Mouse (Mus musculus) naive thymus-derived CD4-positive, alpha-beta T cell, adult 2 months (primary cell): ENCODE results near the gene Wasf3.

Experiments used
- DNase-seq: peaks from one replicate; pipeline ENCODE4 v3.0.0-alpha.2; 2011; ENCODE audit warnings: low read depth

Wasf3 gene

DNA sequence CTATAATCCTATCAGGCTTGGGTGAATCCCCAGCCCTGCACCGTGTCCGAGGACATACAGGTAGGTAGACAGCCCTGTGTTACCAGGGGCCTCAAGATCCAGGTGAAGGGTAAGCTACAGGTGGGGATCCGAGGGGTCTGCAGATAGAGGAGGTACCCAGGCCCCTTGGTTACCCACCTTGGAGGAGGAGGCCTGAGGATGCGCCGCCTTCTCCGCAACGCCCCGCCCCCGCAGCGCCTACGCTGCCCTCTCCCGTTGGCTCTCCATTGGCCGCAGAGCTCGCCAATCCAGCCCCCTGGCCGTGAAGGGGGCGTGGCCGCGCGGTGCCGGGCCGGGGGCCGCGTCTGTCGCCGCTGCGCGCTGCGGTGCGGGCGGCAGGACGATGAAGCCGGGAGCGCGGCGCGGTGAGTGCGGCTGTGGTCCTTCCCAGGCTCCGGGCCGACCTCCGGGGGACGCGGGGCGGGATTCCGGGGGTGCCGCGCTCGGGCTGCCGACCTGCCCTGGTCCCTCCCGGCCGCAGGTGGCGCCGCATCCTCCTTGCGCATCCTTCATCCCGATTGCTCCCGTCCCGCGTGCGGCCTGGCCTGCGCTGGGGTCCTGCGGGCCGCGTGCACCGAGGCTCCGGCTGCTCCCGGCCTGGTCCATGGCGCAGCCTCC lies at the start of gene Wasf3:
Gene Wasf3 (plus strand): TSS at position 51 of the 657 bp plus-strand sequence.
- no peak for DNase-seq

GRCm38 (mm10) chr5:146338064-146338463 lies 46.7 kb upstream of the Wasf3 start:
- no peak for DNase-seq

- DNase-seq, result no peak
These were observed 44.7 kb upstream of the Wasf3 start for GRCm38 (mm10) chr5:146340037-146340436.

GRCm38 (mm10) chr5:146344911-146345686 lies 39.7 kb upstream of the Wasf3 start:
- no peak for DNase-seq

DNA sequence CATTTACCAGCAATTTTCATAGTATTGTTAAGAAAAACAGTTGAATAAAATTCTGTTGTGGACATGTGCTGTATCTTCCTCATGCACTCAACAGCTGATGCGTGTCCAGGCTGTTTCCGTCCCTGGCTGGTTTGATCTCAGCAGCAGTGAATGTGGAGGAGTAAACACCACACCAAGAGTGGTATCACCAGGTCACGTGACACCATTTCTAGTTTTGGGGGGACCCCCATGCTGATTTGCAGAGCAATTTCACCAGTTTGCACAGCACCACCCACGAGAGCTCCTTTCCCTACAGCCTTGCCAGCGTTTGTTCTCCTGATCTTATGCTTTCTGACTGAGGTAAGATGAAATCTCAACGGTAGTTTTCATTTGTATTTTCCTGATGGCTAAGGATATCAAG lies 37.7 kb upstream of the Wasf3 start:
- no peak for DNase-seq

GRCm38 (mm10) chr5:146349183-146349582 lies 35.6 kb upstream of the Wasf3 start:
- DNase-seq, result no peak

DNA sequence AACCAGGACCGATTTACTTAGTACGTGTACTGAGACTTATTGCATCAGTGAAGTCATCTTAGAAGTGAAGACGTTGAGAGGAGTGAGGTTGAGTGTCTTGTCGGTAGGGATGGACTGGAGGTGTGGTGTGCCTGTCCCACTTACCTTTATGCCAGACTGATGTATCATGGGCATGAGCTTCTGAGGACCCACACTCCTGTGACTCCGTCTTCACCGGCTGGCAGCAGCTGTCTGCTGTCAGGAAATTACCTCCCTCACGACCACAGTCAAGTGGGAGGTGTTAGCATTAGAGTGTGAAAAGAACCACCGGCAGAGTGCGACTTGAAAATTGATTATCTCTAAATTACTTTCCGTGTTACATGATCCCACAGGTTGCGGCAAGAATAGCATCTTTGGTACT lies 34.0 kb upstream of the Wasf3 start:
- no peak for DNase-seq

DNA sequence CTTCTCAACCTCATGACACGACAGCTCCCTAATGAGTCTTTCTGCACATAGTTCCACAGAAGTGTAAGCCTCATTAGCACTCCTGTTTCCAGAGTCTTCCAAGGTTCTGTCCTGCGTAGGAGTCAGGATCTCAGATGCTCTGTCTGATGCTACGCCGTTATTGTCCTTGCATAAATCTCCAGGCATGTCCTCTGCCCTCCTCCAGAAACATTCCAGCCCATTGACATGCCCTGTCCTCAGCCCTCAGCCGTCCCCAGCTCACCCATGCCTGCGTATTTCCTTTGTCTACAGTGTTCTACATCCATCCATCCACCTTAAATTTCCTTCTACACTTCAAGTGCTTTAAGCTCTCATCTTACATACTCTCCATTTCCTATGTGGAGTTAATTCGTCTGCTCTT lies 32.8 kb upstream of the Wasf3 start:
- no peak for DNase-seq

- DNase-seq, result no peak
These were observed 24.4 kb upstream of the Wasf3 start for GRCm38 (mm10) chr5:146360386-146360785.

DNA sequence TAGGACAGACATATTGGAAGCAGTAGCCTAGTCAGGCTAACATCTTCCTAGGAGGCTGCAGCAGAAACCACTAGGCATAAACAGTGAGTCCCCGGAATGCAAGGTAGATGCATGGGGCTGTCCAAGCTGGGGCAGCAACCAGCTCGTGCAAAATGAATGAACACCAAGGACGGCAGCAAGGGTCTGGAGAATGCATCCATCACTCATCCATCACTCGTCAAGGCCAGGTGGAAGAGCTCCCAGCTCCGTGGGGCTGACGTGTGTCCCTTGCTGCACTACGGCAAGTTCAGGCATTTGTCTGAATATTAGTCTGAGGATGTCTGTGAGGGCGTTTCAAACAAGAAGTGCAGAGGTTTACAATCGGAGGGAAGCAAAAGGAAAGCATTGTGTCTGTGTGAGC lies 22.1 kb upstream of the Wasf3 start:
- no peak for DNase-seq

DNA sequence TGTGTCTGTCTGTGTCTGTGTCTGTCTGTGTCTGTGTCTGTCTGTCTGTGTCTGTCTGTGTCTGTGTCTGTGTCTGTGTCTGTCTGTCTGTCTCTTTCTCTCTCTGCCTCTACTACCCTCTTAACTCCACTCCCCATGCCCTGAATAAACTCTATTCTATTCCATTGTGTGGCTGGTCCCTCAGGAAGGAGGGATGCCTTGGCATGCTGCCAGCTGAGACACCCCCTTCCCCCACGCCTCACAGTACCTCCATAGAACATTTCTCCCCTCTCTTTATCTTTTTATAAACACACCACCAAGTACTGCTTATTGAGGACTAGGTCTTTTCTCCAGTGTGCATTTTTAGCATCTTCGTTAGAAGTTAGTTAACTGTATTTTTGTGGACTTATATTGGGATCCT lies 16.4 kb upstream of the Wasf3 start:
- no peak for DNase-seq

DNA sequence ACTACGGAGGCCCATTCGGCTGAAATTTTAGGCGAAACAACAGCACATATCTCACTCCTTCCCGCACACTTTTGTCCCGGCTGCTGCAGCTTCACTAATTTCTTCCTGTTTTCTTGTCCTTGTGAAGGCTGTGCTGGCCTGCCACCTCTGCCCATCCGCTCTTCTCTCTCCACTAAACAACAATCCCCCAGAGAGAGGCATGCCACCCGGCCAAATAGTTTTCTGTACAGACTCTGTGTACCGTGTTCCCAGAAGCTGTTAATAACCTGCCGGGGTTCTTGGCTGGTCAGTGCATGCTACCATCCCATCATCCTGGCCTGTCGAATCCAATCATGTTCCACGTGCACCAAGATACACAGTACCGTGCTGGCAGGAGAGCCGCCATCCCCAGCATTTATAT lies 15.8 kb upstream of the Wasf3 start:
- DNase-seq, result no peak

DNA sequence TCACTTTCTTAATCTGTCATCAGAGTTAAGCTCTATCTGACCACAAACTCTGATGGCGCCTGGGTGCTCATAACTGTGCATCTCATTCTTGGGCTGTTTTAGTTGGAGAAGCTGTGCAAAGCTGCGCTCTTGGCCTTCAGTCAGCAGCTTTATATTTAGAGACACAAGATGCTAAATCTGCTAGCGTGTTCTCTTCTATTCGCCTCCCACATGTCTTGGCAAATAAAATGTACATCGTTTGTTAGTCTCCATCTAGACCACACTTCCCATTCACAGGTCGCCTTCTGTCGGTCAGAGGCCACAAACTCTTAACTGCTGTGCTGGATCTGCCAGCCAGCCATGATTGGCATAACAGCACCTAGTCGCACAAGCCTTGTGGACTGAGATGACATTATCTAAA lies 14.0 kb upstream of the Wasf3 start:
- DNase-seq, result no peak

DNA sequence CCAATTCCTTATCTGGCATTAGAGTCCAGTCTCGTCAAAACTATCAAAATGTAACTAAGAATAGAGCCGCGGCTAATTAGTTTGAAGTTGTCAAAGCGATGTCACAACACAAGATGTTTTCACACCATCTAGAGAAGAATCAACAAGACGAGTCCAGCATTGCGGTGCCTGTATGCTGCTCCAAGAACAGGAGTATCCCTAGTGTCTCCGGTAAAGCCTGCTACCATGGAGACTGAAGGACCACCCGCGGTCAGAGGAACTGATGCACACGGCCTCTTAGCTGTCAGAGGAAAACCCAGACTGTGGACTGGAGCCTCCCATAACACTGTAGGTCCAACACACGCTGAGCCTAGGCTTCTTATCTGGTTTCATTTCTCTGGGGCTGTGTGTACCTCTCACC lies 11.5 kb upstream of the Wasf3 start:
- no peak for DNase-seq

GRCm38 (mm10) chr5:146376601-146377000 lies 8.2 kb upstream of the Wasf3 start:
- no peak for DNase-seq

DNA sequence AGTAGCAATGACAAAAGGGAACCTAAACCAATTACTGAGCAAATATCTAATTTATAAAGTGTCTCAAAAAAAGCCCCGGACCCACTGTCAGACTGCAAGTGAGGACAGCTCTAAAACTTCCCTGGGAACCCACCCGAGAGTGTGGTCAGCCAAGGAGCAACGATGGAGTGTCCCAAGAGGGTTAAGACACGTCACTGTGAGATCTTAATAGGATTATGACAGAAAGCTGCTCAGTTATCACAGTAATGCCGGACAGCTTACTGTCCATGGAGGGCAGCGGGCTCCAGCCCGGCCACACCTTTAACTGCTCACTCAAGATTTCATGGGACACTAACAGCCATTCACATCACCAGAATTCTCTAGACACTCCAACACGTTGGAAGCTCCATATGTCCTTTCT lies 4.7 kb upstream of the Wasf3 start:
- no peak for DNase-seq

DNA sequence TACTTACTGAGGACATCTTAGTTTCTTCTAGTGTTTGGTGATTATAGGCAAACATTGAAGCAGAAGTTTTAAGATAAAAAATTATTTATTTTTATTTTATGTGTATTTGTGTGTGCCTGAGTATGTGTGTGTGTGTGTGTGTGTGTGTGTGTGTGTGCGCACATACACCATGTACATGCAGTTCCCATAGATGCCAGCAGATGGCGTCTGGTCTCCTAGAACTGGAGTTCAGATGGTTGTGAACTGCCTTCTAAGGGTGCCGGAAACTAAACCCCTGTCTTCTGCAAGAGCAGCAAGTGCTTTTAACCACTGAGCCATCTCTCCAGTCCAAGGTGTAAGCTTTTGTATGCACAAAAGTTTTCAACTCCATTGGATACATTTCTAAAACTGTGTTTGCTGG lies 2.5 kb upstream of the Wasf3 start:
- DNase-seq, result no peak

GRCm38 (mm10) chr5:146383401-146383800 lies 1.4 kb upstream of the Wasf3 start:
- DNase-seq, result no peak

GRCm38 (mm10) chr5:146385989-146386388 lies 1.2 kb downstream of the Wasf3 start:
- no peak for DNase-seq

DNA sequence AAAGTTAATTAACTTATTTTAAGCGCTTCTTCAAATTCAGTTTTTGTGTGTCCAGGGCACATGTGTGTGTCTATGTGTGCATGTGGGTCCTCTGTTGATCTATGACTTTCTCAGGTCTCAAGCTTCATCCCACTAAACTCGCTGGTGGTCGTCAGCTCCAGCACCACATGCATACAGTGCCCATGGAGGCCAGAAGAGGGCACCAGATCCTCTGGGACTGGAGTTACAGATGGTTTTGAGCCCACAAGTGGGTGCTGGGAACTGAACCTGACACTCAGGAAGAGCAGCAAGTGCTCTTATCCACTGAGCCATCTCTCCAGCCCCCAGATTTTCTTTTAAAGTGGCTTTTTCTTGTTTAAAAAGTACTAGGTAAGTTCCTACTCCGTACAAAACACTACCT lies 2.1 kb downstream of the Wasf3 start:
- DNase-seq, result no peak

GRCm38 (mm10) chr5:146394563-146394962 lies 9.8 kb downstream of the Wasf3 start:
- DNase-seq, result no peak

- DNase-seq, result no peak
These were observed 12.5 kb downstream of the Wasf3 start for GRCm38 (mm10) chr5:146397253-146397652.

GRCm38 (mm10) chr5:146398386-146399115 lies 13.8 kb downstream of the Wasf3 start:
- DNase-seq, result no peak
